Mouse (Mus musculus): ENCODE measurements around the gene Gm21970.

DNA sequence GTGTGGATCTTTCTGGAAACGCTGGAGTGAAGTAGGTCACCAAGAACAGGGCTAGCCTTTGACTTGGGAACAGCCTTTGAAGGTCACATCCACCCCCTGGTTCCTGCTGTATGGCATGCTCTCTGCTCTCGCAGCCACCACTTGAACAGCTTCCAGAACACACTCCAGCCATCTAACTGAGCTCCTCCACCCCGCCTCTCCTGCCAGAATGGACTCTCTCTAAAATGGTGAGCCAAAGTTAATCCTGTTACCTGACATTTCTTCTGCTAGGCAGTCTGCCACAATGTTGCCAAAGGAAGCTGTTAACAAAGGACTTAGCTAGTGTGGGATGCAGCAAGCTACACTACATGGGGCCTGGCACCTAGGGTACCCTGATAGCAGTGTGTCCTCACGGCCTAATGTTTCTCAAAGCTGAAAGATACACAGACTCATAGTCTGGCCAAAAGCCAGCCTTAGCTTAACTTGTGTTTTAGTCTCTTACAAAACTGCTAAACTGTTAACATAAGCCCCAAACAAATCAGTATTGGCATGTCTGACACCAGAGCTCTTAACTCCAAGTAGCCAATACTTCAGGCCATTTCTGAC, 3.4 kb downstream of the Gm21970 start:
- TF ChIP-seq CTCF (IDR thresholded peaks at IDR 0.05; ENCODE audit: extremely low read depth, insufficient read depth, low read length) = no peak
- no peak for TF ChIP-seq POLR2A (IDR thresholded peaks at IDR 0.05; ENCODE audit: extremely low read depth, insufficient read depth, low read length)
